Mouse (Mus musculus) cerebellum, postnatal 36 days (tissue): Measurements from ENCODE around the gene Sytl2.

ENCODE experiments used
- DNase-seq, 2 experiments: peaks; one replicate each; pipeline ENCODE4 v3.0.0; 2021 to 2022; ENCODE audit warnings: mixed read lengths in 2 of 2

Gene Sytl2

GRCm38 (mm10) chr7:90372804-90373203 lies 70.8 kb downstream of the Sytl2 start:
- DNase-seq, result no peak

GRCm38 (mm10) chr7:90384411-90384810 lies 82.4 kb downstream of the Sytl2 start:
- no peak for DNase-seq

GRCm38 (mm10) chr7:90386885-90387459 lies 84.9 kb downstream of the Sytl2 start:
- DNase-seq, result peak in 1 of 2 experiments; percentile 12

GRCm38 (mm10) chr7:90389765-90390164 lies 87.7 kb downstream of the Sytl2 start:
- no peak for DNase-seq

- no peak for DNase-seq
Observed at GRCm38 (mm10) chr7:90395073-90395472, 93.0 kb downstream of the Sytl2 start.

- no peak for DNase-seq
Observed at GRCm38 (mm10) chr7:90395928-90396327, 93.9 kb downstream of the Sytl2 start.

GRCm38 (mm10) chr7:90409934-90410333 lies 107.9 kb downstream of the Sytl2 start:
- DNase-seq, result peak; percentile 67 to 75

GRCm38 (mm10) chr7:90426020-90427001 lies 124.3 kb downstream of the Sytl2 start, which contains the start of gene Ccdc89:
Gene Ccdc89 (plus strand): TSS chr7:90426577.
- DNase-seq, result peak; percentile 77 to 81

- DNase-seq, result peak in 1 of 2 experiments; percentile 21
Observed at GRCm38 (mm10) chr7:90427006-90427405, 125.0 kb downstream of the Sytl2 start.

GRCm38 (mm10) chr7:90432221-90432620 lies 130.2 kb downstream of the Sytl2 start:
- no peak for DNase-seq

GRCm38 (mm10) chr7:90440044-90440443 lies 138.0 kb downstream of the Sytl2 start:
- DNase-seq, result no peak

- peak in 1 of 2 experiments; percentile 18 for DNase-seq
Observed at GRCm38 (mm10) chr7:90442070-90442469, 140.0 kb downstream of the Sytl2 start.

- DNase-seq, result peak; percentile 94 to 95
Observed at GRCm38 (mm10) chr7:90442518-90443080, 140.5 kb downstream of the Sytl2 start, which contains the start of gene Crebzf. Gene Crebzf (plus strand): TSS chr7:90442729.

- peak; percentile 68 to 78 for DNase-seq
Observed at GRCm38 (mm10) chr7:90443101-90444091, 141.3 kb downstream of the Sytl2 start.

- DNase-seq, result peak in 1 of 2 experiments; percentile 16
Observed at GRCm38 (mm10) chr7:90444206-90444605, 142.2 kb downstream of the Sytl2 start.

- DNase-seq, result no peak
Observed at GRCm38 (mm10) chr7:90456149-90456844, 154.2 kb downstream of the Sytl2 start.

- peak; percentile 82 to 85 for DNase-seq
Observed at GRCm38 (mm10) chr7:90456845-90457468, 154.9 kb downstream of the Sytl2 start, which contains the start of gene Tmem126a. Gene Tmem126a (minus strand): TSS chr7:90457229.

- DNase-seq, result no peak
Observed at GRCm38 (mm10) chr7:90457517-90457916, 155.5 kb downstream of the Sytl2 start.
